Mouse (Mus musculus): ENCODE data around the gene Vmn1r55.
"Not testable (repeated sequence)": the region's sequence is repeated elsewhere in the genome, so short reads cannot be mapped to it uniquely, and the experiment has no call there.

Vmn1r55 gene

DNA sequence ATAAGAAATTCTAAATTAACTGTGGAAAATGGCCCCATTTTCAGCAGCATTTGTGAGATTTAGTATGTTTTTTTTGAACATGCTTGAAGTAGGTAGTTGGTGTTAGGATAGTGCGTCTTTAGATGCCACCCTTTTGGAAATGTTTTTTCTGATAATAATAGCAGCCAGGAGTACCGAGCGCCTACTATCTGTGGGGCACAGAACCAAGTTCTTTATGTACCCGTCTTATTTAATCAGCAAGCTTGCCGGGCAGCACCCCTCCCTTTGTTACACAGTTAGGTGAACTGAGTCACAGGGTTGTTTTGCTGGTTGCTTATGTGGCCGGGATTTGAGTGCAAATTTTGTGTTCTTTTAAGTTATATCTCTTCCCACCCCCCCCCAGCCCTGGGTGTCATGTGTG lies 68.2 kb downstream of the Vmn1r55 start:
- no peak for DNase-seq (ENCODE audit: low read depth)

- no peak for DNase-seq (ENCODE audit: low read depth)
These were observed 68.7 kb downstream of the Vmn1r55 start for GRCm38 (mm10) chr7:5080815-5081214.

DNA sequence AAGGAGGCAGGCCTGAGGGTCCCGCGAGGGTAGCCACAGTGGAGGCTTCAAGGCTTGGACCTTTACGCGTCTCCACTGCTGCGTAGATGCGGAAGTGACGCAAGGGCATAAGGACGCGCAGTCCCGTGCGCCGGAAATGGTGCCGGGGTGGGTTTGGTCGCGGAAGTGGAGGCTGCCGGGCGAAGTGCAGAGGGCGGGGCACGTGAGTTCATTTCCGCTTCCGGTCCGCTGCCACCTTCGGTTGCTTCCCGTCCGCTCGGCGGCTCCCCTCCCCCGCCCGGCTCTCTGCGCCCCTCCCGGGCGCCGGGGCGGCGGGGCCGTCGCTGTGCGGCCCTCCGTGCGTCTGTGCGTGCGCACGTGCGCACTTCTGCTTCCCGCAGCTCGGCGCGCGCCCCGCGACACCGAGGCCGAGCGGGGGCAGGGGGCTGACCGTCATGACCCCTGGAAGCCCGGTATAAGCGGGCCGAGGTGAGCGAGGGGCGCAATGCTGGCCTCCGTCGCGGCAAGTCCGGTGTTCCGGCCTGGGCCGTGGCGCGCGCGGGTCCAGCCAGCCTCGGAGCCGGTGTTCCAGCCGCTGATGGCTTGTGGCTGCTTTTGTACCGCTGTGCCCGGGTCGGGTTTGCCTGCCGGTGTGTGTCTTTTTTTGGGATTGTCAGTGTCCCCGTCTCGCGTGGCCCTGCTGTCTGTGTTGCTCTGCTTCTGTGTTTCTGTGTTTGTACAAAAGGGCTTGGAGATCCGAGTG lies 69.3 kb downstream of the Vmn1r55 start, which contains the start of gene Epn1:
Gene Epn1 (plus strand): TSS at position 226 of the 742 bp plus-strand sequence.
- peak; percentile 86 for DNase-seq (ENCODE audit: low read depth)

- DNase-seq (ENCODE audit: low read depth): not testable (repeated sequence)
These were observed 70.0 kb downstream of the Vmn1r55 start for GRCm38 (mm10) chr7:5079365-5080009.

Data from fibroblast of lung, adult 2 months (primary cell).